Mouse (Mus musculus) cerebral cortex, adult 2 months (tissue): ENCODE results near the gene Cyp2s1.

ENCODE experiments used
- WGBS: fragments of 180-500 bp; shearing (Covaris S2); methylation state at CpG from one replicate; pipeline ENCODE4 v1.1.7; 2018; 5-methylcytosine and 5-hydroxymethylcytosine counted together

The Cyp2s1 gene

GRCm38 (mm10) chr7:25781321-25781936 is 35.3 kb downstream of the Cyp2s1 start:
- WGBS = 8% methylated on average over 32 of the region's 33 CpGs

- WGBS = 48% methylated on average over 4 of the region's 4 CpGs
Observed at GRCm38 (mm10) chr7:25780753-25781152, 36.0 kb downstream of the Cyp2s1 start.

GRCm38 (mm10) chr7:25780021-25780420 is 36.7 kb downstream of the Cyp2s1 start:
- 77% methylated on average over 5 of the region's 5 CpGs for WGBS

- 91% methylated on average over 5 of the region's 5 CpGs for WGBS
Observed at GRCm38 (mm10) chr7:25768229-25768628, 48.5 kb downstream of the Cyp2s1 start.

GRCm38 (mm10) chr7:25766108-25766507 is 50.6 kb downstream of the Cyp2s1 start:
- WGBS = 86% methylated on average over 6 of the region's 6 CpGs

- 70% methylated on average over 5 of the region's 5 CpGs for WGBS
Observed at GRCm38 (mm10) chr7:25764221-25764620, 52.5 kb downstream of the Cyp2s1 start.

- WGBS = 81% methylated on average over 11 of the region's 11 CpGs
Observed at GRCm38 (mm10) chr7:25763678-25764077, 53.0 kb downstream of the Cyp2s1 start.

GRCm38 (mm10) chr7:25761354-25761753 is 55.4 kb downstream of the Cyp2s1 start:
- WGBS = 47% methylated on average over 10 of the region's 10 CpGs

GRCm38 (mm10) chr7:25756011-25756410 is 60.7 kb downstream of the Cyp2s1 start:
- WGBS = under 1% methylated on average over 18 of the region's 18 CpGs

GRCm38 (mm10) chr7:25755468-25755833 is 61.3 kb downstream of the Cyp2s1 start:
- under 1% methylated on average over 15 of the region's 15 CpGs for WGBS

- under 1% methylated on average over 54 of the region's 55 CpGs for WGBS
Observed at GRCm38 (mm10) chr7:25754738-25755467, 61.8 kb downstream of the Cyp2s1 start, which contains the start of gene Hnrnpul1. TSS of gene Hnrnpul1 (minus strand) at chr7:25754757.

GRCm38 (mm10) chr7:25754439-25754737 is 62.3 kb downstream of the Cyp2s1 start:
- under 1% methylated on average over 30 of the region's 30 CpGs for WGBS

GRCm38 (mm10) chr7:25753643-25754438 is 62.9 kb downstream of the Cyp2s1 start:
- 1% methylated on average over 46 of the region's 46 CpGs for WGBS
